Mouse (Mus musculus): ENCODE data around the gene Mars2. TPM values are rescaled to one million over a fixed set of nuclear protein-coding genes. Genes with fewer than 3 reads are reported as not detected.

The Mars2 gene
- 4.4 and 4.7 TPM in 2 replicates for polyA plus RNA-seq (2011; ENCODE audit: insufficient read depth, insufficient read length, low read depth, missing spikeins)

DNA sequence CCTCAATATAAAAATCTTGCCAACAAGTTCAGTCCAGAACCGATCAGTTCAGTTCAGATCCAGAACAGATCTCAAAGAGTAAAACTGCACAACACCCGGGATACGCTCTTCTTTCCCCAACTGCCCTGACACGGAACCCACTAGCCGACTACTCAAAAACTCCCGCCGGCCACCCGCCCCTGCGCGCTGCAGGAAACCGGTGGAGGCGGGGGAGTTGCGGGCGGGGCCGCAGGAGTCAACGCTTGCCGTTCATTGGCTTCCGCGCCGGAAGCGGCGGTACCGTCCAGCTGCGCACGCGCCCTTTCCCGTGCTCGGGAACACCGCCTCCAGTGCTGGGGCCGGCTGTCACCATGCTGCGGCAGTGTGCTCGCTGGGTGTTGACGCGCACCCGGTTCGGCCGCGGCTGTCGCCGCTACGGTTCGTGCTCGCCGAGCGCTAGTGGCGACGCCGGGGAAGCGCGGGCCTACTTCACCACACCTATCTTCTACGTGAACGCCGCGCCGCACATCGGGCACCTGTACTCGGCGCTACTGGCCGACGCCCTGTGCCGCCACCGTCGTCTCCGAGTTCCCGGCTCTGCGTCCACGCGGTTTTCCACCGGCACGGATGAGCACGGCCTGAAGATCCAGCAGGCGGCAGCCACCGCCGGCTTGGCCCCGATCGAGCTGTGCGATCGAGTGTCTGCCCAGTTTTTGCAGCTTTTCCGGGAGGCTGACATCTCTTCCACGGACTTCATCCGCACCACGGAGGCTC is at the start of gene Mars2:
Gene Mars2, plus strand, starts transcription at position 288 of the 753 bp plus-strand sequence.
- H3K9me3 ChIP-seq (replicated peaks; ENCODE audit: control insufficient read depth, insufficient read depth, low read length, poor library complexity, severe bottlenecking): no peaks in the 10 kb centered on the region
- TF ChIP-seq POLR2A (IDR thresholded peaks at IDR 0.05; ENCODE audit: insufficient read depth, low read length) (peak; percentile 62), EP300 (IDR thresholded peaks at IDR 0.05; ENCODE audit: insufficient read depth, low read depth, low read length) (no peak)
- H3K27ac ChIP-seq (ENCODE audit: insufficient read depth, low read length): no peak within 1 kb of the TSS
- no peaks in the 10 kb centered on the region for H3K27me3 ChIP-seq (ENCODE audit: control insufficient read depth, insufficient read depth, low read length, poor library complexity, severe bottlenecking)
- peak within 1 kb of the TSS; percentile 64 for H3K9ac ChIP-seq (ENCODE audit: low read depth, poor library complexity, severe bottlenecking)
- H3K4me1 ChIP-seq (ENCODE audit: control insufficient read depth, insufficient read depth, low read length): no peaks in the 10 kb centered on the region
- H3K36me3 ChIP-seq (ENCODE audit: control insufficient read depth, insufficient read depth, low read length, poor library complexity, severe bottlenecking): 0 out of 2 replicates have a peak, but pooled peaks cover 2% of the 10 kb centered on the region
- H3K4me3 ChIP-seq (ENCODE audit: low read depth, low read length): peak within 1 kb of the TSS; percentile 72

- no peaks in the 10 kb centered on the region for H3K9me3 ChIP-seq (replicated peaks; ENCODE audit: control insufficient read depth, insufficient read depth, low read length, poor library complexity, severe bottlenecking)
- no peaks in the 10 kb centered on the region for H3K36me3 ChIP-seq (ENCODE audit: control insufficient read depth, insufficient read depth, low read length, poor library complexity, severe bottlenecking)
- H3K27me3 ChIP-seq (ENCODE audit: control insufficient read depth, insufficient read depth, low read length, poor library complexity, severe bottlenecking): no peaks in the 10 kb centered on the region
- no peak overlapping the region for H3K9ac ChIP-seq (ENCODE audit: low read depth, poor library complexity, severe bottlenecking)
- TF ChIP-seq POLR2A (IDR thresholded peaks at IDR 0.05; ENCODE audit: insufficient read depth, low read length) (no peak), EP300 (IDR thresholded peaks at IDR 0.05; ENCODE audit: insufficient read depth, low read depth, low read length) (no peak), CTCF (IDR thresholded peaks at IDR 0.05; ENCODE audit: low read depth, low read length) (no peak)
- no peak overlapping the region for H3K27ac ChIP-seq (ENCODE audit: insufficient read depth, low read length)
- no peak overlapping the region for H3K4me3 ChIP-seq (ENCODE audit: low read depth, low read length)
- H3K4me1 ChIP-seq (ENCODE audit: control insufficient read depth, insufficient read depth, low read length): peaks cover 2% of the 10 kb centered on the region
Observed at GRCm38 (mm10) chr1:55192015-55192414, 45.0 kb upstream of the Mars2 start.

DNA sequence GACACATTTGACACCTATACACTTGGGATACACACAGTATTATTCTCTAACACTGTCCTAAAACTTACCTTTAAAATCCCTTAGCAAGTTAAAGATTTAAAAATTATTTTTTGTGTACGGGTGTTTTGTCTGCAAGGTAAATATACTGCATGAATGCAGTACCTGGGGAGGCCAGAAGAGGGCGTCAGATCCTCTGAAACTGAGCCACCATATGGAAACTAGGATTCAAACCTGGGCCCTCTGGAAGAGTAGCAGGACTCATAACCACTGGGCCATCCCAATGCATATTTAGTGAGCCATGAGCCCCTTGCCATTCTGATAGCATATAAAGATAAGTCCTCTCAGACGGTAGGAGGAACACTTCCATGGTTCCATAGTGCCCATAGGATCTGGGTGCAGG is 44.2 kb upstream of the Mars2 start:
- no peaks in the 10 kb centered on the region for H3K27me3 ChIP-seq (ENCODE audit: control insufficient read depth, insufficient read depth, low read length, poor library complexity, severe bottlenecking)
- H3K4me1 ChIP-seq (ENCODE audit: control insufficient read depth, insufficient read depth, low read length): peaks cover 2% of the 10 kb centered on the region
- no peaks in the 10 kb centered on the region for H3K9me3 ChIP-seq (replicated peaks; ENCODE audit: control insufficient read depth, insufficient read depth, low read length, poor library complexity, severe bottlenecking)
- H3K27ac ChIP-seq (ENCODE audit: insufficient read depth, low read length): no peak overlapping the region
- H3K36me3 ChIP-seq (ENCODE audit: control insufficient read depth, insufficient read depth, low read length, poor library complexity, severe bottlenecking): no peaks in the 10 kb centered on the region
- no peak overlapping the region for H3K9ac ChIP-seq (ENCODE audit: low read depth, poor library complexity, severe bottlenecking)
- H3K4me3 ChIP-seq (ENCODE audit: low read depth, low read length): no peak overlapping the region
- TF ChIP-seq CTCF (IDR thresholded peaks at IDR 0.05; ENCODE audit: low read depth, low read length) (peak; percentile 43), POLR2A (IDR thresholded peaks at IDR 0.05; ENCODE audit: insufficient read depth, low read length) (no peak)

DNA sequence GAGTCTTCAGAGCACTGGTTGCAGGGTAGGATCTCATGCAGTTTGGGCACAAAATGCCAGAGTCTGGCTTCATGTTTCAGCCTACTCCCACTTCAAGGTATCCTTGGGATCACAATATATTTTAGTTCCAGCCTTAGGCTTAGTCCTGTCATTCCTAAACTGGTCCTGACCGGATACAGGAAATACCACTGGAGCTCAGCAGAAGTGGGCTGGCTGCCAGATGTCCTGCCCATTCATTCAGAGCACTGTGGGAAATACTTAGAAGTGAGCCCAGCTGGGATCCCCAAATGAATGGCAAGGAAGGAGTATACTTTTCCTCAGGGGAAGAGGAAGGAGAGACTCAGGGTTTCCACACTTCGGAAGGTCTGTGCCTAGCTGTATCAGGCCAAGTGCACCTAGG is 43.7 kb upstream of the Mars2 start:
- no peak overlapping the region for H3K4me3 ChIP-seq (ENCODE audit: low read depth, low read length)

DNA sequence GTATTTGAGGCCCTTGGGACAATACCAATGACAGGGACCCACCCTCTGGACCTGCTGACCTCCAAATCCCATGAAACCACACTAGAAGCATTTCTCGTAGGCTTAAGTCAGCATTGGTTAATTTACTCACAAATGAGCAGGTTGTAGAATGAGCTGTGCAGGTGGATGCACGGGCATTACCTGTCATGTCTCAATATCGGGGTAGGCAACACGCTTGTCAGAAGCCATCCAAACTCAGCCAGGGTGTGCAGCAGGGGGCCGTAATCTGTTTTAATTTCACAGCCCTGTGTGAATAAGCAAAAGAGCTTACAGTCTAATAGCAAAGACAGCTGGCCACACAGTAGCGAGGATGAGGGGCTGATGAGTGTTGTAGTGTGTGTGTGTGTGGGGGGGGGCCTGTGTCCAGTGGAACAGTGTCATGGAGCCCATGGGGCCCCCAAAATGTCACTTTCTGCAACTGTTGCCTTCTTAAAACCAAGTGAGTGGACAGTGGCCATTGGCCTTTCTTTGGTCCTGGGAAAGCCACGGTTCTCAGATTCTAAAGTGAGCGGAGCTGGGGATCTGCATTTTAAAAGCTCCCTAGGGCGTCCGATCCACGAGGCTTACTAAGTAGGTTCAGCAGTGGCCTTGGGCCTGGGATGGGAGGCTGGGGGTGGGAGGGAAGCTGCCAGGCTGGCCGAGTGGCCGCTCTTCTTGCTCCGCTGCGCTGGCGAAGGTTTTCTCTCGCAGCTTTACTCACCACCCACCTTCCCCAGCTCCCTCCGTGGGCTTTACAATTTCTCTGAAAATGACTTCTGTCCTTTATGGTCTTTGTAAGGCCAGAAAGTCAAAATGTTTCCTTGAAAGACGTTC is 42.7 kb upstream of the Mars2 start:
- no peak for TF ChIP-seq POLR2A (IDR thresholded peaks at IDR 0.05; ENCODE audit: insufficient read depth, low read length)
- TF ChIP-seq CTCF (IDR thresholded peaks at IDR 0.05; ENCODE audit: low read depth, low read length): no peak
- TF ChIP-seq EP300 (IDR thresholded peaks at IDR 0.05; ENCODE audit: insufficient read depth, low read depth, low read length): no peak
- Histone ChIP-seq H3K4me1 (ENCODE audit: control insufficient read depth, insufficient read depth, low read length) (peaks cover 4% of the 10 kb centered on the region), H3K36me3 (ENCODE audit: control insufficient read depth, insufficient read depth, low read length, poor library complexity, severe bottlenecking) (no peaks in the 10 kb centered on the region), H3K27ac (ENCODE audit: insufficient read depth, low read length) (no peak overlapping the region), H3K9ac (ENCODE audit: low read depth, poor library complexity, severe bottlenecking) (no peak overlapping the region), H3K9me3 (replicated peaks; ENCODE audit: control insufficient read depth, insufficient read depth, low read length, poor library complexity, severe bottlenecking) (no peaks in the 10 kb centered on the region), H3K4me3 (ENCODE audit: low read depth, low read length) (no peak overlapping the region), H3K27me3 (ENCODE audit: control insufficient read depth, insufficient read depth, low read length, poor library complexity, severe bottlenecking) (no peaks in the 10 kb centered on the region)

More for the DNA sequence above, 43.7 kb upstream of the Mars2 start:
- peaks cover 2% of the 10 kb centered on the region for H3K4me1 ChIP-seq (ENCODE audit: control insufficient read depth, insufficient read depth, low read length)
- no peaks in the 10 kb centered on the region for H3K36me3 ChIP-seq (ENCODE audit: control insufficient read depth, insufficient read depth, low read length, poor library complexity, severe bottlenecking)
- no peak overlapping the region for H3K9ac ChIP-seq (ENCODE audit: low read depth, poor library complexity, severe bottlenecking)
- H3K27me3 ChIP-seq (ENCODE audit: control insufficient read depth, insufficient read depth, low read length, poor library complexity, severe bottlenecking): no peaks in the 10 kb centered on the region
- H3K27ac ChIP-seq (ENCODE audit: insufficient read depth, low read length): no peak overlapping the region
- TF ChIP-seq CTCF (IDR thresholded peaks at IDR 0.05; ENCODE audit: low read depth, low read length) (no peak), EP300 (IDR thresholded peaks at IDR 0.05; ENCODE audit: insufficient read depth, low read depth, low read length) (no peak), POLR2A (IDR thresholded peaks at IDR 0.05; ENCODE audit: insufficient read depth, low read length) (no peak)
- no peaks in the 10 kb centered on the region for H3K9me3 ChIP-seq (replicated peaks; ENCODE audit: control insufficient read depth, insufficient read depth, low read length, poor library complexity, severe bottlenecking)

- H3K27ac ChIP-seq (ENCODE audit: insufficient read depth, low read length): no peak overlapping the region
- no peaks in the 10 kb centered on the region for H3K36me3 ChIP-seq (ENCODE audit: control insufficient read depth, insufficient read depth, low read length, poor library complexity, severe bottlenecking)
- H3K9me3 ChIP-seq (replicated peaks; ENCODE audit: control insufficient read depth, insufficient read depth, low read length, poor library complexity, severe bottlenecking): no peaks in the 10 kb centered on the region
- no peaks in the 10 kb centered on the region for H3K27me3 ChIP-seq (ENCODE audit: control insufficient read depth, insufficient read depth, low read length, poor library complexity, severe bottlenecking)
- H3K9ac ChIP-seq (ENCODE audit: low read depth, poor library complexity, severe bottlenecking): no peak overlapping the region
- H3K4me1 ChIP-seq (ENCODE audit: control insufficient read depth, insufficient read depth, low read length): peaks cover 4% of the 10 kb centered on the region
- no peak overlapping the region for H3K4me3 ChIP-seq (ENCODE audit: low read depth, low read length)
- TF ChIP-seq POLR2A (IDR thresholded peaks at IDR 0.05; ENCODE audit: insufficient read depth, low read length) (no peak), CTCF (IDR thresholded peaks at IDR 0.05; ENCODE audit: low read depth, low read length) (no peak), EP300 (IDR thresholded peaks at IDR 0.05; ENCODE audit: insufficient read depth, low read depth, low read length) (no peak)
Observed at GRCm38 (mm10) chr1:55195021-55195420, 42.0 kb upstream of the Mars2 start.
